Mouse (Mus musculus) thymus, postnatal 36 days (tissue): ENCODE results near the gene Dusp12.

Experiments used
- DNase-seq, 2 experiments: peaks; one replicate each; pipeline ENCODE4 v3.0.0; 2022; ENCODE audit warnings: mixed read lengths in 2 of 2

Gene Dusp12

DNA sequence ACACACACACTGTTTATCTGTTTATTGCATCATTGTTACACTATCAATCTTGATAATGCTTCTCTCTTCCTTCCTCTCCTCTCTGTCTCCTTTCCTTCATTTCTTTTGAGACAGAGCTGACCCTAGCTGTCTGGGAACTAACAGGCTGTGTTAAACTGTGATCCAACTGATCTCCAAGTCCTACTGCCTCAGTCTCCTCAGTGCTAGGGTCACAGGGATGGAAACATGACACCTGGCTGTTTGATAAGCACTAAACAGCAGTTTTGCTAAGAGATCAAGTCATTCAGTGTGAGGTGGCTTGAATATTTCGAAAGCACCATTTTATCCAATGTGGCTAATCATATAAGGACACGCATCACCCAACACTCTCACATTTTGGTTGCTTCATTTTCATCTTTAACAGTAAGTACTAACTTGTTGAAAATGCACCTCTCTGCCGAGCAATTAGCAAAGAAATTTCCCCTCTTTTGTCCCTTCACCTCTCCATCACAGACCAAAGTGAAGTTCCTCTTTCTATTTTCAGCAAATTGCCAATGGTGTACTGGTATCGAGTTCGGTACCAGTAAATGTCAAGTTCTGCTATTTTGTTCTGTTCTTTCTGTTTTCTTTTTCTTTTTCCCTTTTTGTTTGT lies 11.4 kb upstream of the Dusp12 start:
- DNase-seq: no peak

DNA sequence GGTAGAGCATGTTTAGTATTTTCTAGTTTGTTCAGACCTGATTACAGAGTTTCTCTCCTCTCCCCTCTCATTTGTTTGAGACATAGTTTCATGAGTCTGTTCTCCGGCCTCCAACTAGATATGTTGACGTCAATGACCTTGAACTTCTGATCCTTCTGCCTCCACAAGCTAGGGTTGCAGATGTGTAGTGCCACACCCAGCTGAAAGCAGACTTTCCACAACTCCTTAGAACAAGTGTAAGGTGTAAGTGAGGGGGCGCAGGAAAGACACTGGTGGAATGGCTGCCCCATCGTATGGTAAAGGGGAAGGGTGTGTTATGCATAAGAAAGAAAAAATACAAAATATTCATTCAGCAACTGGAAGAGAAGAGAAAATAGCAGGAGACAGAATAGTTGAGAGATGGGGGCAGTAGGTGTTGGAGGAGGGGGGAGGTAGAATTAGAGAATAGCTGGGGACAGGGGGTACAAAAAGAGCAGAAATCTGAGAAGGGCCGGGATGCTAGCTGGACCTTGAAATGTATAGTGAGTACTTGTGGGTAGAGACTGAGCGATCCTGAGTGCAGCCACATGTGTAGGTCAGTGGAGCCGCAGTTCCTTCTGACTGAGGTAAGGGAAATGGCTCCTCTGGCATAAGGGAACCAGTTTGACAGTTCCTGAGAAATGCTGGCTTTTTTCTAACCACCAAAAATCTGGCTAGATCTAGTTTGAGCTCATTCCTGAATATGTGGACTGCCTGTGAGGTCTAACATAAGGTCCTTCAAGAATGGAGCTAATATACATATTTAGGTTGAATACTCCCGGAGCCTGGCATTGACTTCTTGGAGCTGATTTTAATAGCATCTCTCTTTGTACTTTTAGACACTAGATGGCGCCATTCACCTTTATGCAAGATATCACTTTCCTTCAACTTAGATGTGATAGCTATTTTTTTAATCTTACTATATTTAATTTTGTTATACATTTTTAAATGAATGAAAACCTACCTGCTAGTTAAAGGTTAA lies 9.6 kb upstream of the Dusp12 start:
- no peak for DNase-seq

DNA sequence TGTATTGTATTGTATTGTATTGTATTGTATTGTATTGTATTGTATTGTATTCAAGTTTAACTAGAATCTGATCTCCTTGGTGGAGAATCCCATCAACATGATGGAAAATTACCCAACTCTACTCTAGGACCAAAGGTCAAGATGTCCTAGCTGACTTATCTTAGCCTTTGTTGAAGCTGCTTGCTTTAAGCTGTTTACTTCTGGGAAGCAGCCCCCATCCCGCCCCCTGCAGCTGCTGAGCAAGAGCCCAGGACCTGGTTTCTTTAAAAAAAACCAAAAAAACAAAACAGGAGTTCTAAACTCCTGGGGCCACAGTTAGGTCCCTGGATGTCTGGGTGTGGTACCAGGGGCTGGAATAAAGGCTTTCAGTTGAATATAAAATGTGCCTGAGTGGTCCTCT lies 6.9 kb upstream of the Dusp12 start:
- DNase-seq: no peak

DNA sequence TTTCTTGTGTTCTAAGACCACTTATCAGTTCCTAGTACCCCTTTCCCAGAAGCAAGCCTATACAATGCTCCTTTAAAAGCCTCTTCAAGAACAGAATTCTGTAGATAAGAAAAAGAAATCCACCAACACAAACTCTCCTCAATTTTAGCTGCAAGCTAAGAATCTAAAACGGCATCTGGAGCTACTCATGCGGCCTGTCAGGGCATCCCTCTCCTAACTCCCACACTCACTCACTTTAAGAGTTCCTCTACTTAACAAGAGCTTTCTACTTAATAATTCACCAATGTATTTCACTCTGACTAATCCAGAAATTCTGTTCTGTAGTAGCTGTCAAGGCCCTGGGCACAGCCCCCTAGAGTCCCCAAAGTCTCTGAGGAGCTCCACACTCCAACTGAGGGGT lies 6.3 kb upstream of the Dusp12 start:
- DNase-seq: no peak

DNA sequence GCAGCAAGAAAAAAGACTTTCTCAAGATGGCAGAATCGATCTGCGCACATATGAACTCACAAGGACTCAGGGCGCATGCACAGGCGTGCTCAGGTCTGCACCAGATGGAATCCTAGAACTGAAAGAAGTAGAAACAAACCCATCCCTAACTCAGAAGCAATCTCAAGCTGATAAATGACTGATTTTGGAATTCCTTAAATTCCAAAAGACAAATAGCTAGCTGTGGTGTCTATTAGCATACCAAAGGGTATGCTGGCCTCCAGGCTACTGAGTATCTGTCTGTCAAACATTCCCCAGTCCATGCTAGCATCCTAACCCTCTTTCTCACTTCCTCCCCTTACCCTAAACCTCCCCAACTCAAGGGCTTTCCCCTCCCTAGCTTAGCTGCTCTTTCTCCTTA lies 4.0 kb upstream of the Dusp12 start:
- DNase-seq: no peak

DNA sequence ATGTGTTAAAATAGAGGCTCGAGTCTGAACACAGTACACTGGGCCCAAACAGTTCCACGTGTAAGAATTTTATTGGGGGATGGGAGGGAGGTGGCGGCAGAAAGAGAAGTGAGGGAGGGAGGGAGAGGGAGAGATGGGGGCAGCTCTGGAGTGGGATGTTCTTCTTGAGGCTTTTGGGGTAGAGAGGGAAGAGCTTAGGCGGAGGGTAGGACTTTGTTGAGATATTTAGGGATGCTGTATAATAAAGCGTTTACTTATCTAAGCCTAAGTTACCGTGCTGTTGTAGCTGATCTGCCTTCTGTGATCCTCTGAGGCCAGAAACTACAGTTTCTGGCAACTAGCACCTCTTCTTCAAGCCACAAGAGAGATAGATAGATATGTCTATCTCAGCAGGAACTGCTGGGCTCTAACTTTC lies 711 bp upstream of the Dusp12 start:
- DNase-seq: no peak

DNA sequence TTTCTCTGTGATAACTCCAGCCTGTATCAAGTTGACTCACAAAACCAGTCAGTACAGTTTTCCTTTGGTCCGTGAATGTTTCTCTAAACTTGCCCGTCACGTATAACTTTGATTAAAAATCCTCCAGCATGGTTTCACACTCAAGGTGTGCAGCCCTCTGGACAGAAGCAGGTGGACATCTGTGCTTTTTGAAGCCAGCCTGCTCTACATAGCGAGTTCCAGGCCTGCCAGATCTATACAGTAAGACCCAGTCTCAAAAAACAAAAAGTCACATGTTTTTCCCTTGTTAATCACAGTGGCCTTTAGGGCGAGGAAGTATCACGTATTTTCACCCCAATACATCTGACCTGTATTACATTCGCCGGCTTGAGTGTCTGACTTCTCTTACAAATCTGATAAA lies 950 bp downstream of the Dusp12 start:
- no peak for DNase-seq

DNA sequence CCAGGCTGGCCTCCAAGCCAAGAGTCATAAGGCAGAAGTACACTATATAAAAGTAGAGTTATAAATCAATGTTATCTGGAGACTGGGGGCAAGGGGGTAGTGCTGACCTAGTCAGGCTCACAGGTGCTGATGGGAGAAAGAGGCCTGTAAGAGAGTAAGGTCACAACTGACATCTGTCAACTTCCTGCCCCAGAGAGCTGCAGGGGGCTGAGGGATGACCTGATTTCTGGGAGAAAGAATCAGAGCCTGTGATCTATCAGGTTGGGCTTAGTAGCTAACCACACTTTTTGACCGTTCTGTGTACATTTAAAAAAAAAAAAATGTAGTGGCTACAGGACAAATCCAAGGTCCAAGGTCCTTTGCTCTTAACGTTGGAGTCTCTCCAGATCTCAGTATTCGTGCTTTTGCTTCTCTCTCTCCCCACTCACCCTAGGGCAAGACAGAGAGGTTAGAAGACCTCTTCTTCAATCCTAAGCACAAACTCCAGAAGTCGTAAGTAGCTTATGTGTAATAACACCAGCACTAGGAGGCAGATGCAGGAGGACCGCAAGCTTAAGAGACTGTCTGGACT lies 2.3 kb downstream of the Dusp12 start:
- no peak for DNase-seq

DNA sequence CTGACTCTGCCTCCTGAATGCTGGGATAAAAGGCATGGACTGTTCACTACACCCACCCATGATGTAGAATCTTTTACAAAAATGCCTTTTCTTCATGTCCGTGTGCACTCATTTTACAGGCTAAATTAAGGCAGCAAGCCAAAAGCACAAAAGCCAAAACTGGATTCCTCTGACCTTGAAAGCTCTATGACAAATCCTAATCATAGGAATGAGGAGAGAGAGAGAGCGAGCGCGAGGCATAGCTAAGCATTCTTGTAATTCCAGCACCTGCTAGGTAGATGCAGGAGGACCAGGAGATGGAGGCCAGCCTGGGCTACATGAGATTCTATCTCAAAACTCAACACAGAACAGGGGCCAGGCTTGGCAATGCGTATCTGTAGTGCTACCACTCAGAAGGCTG lies 8.4 kb downstream of the Dusp12 start:
- DNase-seq: no peak

DNA sequence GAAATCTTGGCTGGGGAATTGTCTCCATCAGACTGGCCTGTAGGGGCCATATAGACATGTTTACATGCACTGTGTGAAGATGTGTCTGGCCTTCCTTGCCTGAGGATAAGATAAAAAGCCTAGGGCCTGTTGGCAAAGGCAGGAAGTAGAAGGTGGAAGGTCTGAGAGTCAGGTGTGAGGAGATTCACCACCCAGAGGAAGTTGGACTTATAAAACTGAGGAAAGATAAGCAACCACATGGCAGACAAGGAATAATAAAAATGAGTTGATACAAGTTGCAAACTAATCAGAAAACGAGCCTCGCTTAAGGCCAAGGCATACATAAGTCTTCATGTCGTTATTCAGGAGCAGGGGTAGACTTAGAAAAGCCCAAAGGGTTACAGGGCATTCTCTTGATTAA lies 9.7 kb downstream of the Dusp12 start:
- no peak for DNase-seq

DNA sequence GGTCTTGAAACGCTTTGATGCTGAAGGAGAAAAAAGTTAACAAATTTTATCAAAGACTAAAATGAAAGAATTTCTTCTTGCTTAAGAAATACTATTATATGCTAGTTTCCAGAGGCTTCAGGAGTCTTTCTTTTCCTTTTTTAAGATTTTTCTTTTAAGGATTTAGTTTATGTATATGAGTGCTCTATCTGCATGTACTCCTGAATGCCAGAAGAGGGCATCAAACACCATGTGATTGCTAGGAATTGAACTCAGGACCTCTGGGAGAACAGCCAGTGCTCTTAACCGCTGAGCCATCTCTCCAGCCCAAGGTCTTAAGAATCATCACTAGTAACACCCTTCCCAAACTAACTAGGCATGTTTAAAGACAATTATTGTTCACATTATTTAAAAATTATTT lies 13.4 kb downstream of the Dusp12 start:
- DNase-seq: no peak

DNA sequence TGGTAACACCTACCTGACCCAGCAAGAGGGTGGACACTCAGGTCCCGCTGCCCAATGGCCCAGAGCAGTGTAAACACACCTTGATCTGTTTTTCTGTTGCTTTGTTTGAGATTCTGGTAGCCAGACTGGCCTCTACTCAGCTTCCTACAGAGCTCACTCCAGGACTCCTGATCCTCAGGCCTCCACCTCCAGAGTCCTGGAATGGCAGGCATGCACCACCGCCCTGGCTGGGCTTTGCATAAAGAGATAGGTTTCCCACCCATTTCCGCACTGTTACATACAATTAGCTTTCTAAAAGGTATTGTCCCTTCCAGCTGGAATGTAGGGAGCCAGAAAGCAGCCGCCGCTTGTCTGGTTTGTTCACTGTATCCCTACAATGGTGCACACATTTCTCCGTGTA lies 13.9 kb downstream of the Dusp12 start:
- no peak for DNase-seq

DNA sequence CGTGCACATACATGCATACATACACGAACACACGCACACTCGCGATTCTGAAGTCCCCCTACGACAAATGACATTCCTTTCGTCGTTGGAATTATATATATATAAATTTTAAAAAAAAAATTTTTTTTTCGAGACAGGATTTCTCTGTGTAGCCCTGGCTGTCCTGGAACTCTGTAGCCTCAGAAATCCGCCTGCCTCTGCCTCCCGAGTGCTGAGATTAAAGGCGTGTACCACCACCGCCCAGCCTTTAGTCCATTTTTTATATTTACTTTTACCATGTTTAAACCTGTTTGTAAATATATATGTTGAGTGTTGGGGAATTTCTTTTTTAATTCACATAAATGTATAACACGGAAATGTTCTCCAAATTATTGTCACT lies 16.4 kb downstream of the Dusp12 start:
- DNase-seq: no peak

DNA sequence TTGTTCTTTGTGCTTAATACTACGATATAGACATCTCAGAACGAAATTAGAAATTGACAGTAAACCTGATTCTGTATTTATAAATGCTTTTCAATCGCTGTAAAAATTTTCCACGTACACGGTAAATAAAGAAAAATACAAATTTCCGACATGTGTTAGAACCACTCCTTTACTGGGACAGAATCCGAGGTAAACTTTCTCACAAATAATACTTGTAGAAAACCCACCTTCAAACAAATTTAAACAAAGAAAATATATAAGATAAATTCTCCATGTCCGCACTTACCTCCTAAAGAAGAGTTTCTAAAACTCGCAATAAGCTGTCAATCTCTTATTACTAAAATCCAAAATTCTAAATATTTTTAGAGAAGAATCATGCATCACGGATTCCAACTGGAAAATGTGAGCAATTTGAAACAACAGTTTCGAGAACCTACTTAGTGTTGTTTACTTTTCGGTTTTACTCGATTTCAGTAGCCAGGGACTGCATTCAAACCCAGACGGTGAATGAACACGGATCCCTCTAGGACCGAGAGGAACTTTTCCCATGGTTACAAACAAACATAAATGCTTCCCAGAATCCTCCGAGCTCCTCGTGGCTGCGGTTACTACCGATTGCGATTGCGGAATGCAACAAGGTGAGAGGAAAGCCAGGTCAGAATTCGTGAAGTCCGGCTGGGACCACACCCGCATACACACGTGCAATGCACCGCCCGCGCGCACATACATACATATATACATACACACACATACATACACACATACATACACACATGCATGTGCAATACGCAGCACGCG lies 17.0 kb downstream of the Dusp12 start:
- peak; percentile 30 to 33 for DNase-seq

DNA sequence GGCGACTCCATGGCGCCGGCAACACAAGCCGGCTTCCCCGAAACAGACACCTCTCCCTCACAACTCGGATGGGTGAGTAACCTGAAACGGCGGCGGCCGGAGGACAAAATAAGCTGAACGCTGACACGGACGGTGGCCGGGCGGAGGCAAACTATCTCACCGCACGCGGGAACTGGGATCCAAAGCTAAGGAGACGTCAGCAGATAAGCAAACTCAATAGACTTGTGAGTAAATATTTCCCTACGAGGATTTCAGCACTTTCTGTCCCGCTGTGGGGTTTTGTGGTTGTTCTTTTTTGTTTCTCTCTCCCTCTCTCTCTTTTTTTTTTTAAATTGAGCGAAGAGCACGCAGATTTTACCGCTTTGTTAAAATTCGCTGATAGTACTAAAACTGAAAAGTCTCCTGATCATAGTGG lies 17.6 kb downstream of the Dusp12 start, which contains the start of gene Atf6:
TSS of gene Atf6 (minus strand) at position 81 of the 415 bp plus-strand sequence.
- DNase-seq: peak; percentile 85

DNA sequence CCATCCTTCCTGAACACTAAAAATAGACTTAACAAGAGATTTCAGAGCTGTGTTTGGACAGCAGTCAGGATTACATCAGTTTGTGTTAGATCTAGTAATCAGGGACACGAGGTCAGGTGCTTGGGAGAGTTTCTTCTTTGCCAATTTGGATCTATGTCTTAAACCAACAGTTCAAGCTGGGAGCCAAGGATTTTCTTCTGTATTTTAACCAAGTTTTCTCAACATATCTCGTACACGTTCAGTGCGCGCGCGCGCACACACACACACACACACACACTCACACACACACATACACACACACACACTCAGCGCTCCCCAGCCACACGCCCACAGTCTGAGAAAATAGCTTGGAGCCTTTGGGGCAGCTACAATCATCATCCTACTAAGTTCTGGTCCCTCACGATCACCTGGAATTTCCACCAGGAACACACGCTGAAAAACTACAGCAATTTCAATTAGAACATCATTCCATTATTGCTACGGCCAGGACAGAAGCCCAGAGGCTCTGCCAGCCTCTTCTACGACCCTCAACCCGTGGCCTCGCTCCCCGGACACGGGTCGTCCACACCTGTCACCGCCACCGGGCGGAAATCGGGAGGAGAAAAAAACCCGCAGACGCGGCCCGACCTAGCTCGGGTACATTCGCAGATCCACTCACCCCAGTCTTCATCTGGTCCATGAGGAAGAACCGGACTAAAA lies 18.2 kb downstream of the Dusp12 start:
- peak in 1 of 2 experiments; percentile 21 for DNase-seq

DNA sequence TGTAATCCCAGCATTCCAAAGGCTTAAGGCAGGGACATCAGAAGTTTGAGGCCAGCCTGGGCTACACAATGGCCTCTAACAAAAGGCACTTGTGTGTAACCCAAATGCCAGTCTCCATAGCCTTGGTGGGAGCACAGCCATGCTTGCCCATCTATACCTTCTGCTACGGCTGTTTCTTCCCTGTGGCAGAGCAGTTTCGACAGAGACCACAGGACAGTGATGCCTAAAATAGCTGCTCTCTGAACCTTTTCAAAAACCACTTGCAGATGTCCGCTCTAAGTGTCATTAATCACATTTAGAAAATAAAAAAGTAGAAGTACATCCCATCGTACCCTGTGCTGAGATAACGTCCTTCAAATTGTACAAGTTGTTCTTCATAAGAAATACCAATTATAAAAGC lies 19.9 kb downstream of the Dusp12 start:
- DNase-seq: no peak

DNA sequence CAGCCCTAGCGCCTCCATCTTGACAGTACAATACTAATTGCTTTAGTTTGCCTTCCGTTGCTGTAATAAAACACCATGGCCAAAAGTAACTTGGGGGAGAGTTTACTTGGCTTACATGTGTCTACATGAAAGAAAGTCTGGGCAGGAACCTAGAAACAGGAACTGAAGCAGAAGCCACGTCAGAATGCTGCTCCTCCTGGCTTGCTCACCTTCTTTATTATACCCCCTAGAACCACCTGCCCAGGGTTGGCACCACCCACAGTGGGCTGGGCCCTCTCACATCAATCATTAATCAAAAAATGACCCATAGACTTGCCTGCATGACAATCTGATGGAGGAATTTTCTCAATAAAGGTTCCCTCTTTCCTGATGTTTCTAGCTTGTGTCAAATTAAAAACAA lies 20.6 kb downstream of the Dusp12 start:
- DNase-seq: no peak

DNA sequence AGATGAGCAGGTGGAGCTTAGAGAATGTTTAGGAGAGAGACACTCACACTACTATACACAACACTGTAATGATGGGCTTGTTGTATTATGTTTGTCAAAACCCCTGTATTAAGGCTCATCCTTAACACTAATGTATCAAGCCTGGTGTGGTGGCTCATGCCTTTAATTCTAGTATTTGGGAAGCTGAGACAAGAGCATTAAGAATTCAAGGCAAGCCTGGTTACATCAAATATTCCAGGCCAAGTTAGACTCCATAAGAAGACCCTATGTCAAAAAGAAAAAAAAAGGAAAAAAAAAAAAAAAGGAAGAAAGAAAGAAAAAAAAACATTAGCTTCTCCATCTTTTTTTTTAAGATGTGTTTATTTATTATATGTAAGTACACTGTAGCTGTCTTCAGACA lies 21.1 kb downstream of the Dusp12 start:
- no peak for DNase-seq

DNA sequence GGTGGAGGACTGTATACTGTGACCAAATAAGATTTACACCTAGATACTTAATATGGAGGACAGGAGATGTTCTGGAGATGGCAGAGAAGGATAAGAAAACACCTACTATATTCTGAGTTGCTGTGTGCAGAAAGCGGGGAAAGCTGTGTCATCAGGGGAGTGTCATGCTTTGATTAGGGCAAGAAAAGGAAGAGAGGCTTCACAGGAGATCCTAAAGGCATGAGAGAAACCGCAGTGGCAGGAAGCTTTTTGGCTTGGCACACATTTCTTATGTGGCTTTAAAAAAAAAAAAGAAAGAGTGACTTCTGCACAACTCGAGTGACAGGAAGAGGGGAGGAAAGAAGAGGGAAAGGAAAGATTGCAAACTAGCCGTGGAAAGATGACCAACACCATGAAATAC lies 22.3 kb downstream of the Dusp12 start:
- DNase-seq: peak; percentile 24 to 34

DNA sequence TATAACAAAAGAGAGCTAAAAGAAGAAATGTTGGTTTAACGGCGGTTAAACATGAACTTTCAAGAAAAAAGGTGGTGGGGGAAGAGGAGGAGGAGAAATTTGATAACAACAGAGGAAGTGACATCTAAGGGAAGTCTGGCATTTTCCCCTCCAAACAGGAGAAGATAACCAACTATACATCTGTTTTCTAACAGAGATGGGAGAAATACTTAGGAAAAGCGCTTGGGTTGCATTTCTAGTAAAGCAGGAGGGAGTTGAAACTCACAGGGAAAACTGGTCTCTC lies 23.0 kb downstream of the Dusp12 start:
- DNase-seq: no peak

DNA sequence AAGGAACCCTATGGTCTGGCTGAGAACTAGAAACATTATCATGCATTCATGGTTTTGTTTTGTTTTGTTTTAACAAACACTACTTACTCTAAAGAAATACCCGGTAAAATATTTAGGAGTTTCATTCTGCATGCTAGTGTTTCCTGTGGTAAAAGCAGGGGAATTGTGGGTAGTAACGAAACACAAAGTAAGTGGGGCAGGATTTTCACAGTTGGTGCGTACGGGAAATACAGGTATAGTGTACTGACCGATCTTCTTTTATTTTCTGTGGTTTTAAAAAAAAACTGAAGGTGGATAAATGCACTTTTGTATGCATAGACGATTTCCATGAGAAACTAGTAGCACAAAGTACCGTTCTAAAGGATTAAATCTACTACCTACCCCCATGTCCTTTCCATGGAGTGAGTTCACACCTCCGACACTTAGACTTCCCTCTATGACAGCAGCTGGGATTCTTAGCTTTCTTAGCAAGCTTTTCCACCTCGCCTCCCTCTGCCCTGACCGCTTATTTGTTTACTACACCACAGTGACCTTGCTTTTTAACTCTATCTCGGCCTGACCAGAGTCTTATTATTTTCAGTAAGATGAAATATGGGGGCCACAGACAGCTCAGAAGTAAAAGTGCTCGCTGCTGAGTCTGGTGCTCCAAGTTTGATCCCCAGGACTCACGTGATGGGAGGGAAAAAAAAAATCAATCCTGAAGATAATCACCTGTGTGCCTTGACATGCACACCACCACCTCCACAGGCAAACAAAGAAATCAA lies 23.5 kb downstream of the Dusp12 start:
- DNase-seq: no peak
